Mouse (Mus musculus) liver, embryonic 12.5 days (tissue): ENCODE measurements around the gene Fam160a1. TPM values are rescaled to one million over a fixed set of nuclear protein-coding genes. Genes with fewer than 3 reads are reported as not detected.
A peak's percentile ranks its signal among the peaks of the same experiment; 100 is the strongest.

Experiments
- ATAC-seq: fragments of 200-750 bp; cut with Nextera tagmentation; 2 replicates; pipeline ENCODE4 v1.8.0; 2017; ENCODE audit warnings: moderate number of reproducible peaks, mild to moderate bottlenecking, moderate library complexity
- H3K27ac ChIP-seq: fragments of 300-500 bp; sonication (generic); 2 replicates; pipeline ENCODE4 v1.5.1; 2016; ENCODE audit warnings: mild to moderate bottlenecking
- H3K27me3 ChIP-seq: fragments of 300-500 bp; sonication (generic); replicated peaks from 2 replicates; pipeline ENCODE4 v1.6.1; 2016; ENCODE audit warnings: mild to moderate bottlenecking, moderate library complexity
- H3K36me3 ChIP-seq: fragments of 300-500 bp; sonication (generic); 2 replicates; pipeline ENCODE4 v1.6.1; 2016; ENCODE audit warnings: mild to moderate bottlenecking, moderate library complexity
- H3K4me1 ChIP-seq: fragments of 300-500 bp; sonication (generic); 2 replicates; pipeline ENCODE4 v1.6.1; 2016
- H3K4me2 ChIP-seq: fragments of 300-500 bp; sonication (generic); 2 replicates; pipeline ENCODE4 v1.6.1; 2016; ENCODE audit warnings: mild to moderate bottlenecking, moderate library complexity
- H3K4me3 ChIP-seq: fragments of 300-500 bp; sonication (generic); 2 replicates; pipeline ENCODE4 v1.5.1; 2016; ENCODE audit warnings: mild to moderate bottlenecking, moderate library complexity
- H3K9ac ChIP-seq: fragments of 300-500 bp; sonication (generic); 2 replicates; pipeline ENCODE4 v1.6.1; 2016; ENCODE audit warnings: mild to moderate bottlenecking, moderate library complexity
- H3K9me3 ChIP-seq: fragments of 300-500 bp; sonication (generic); replicated peaks from 2 replicates; pipeline ENCODE4 v1.6.1; 2016; ENCODE audit warnings: mild to moderate bottlenecking, moderate library complexity
- WGBS: fragments of 180-500 bp; shearing (Covaris S2); methylation state at CpG from one replicate; pipeline ENCODE4 v1.1.7; 2016; ENCODE audit not compliant: insufficient replicate concordance; 5-methylcytosine and 5-hydroxymethylcytosine counted together
- polyA plus RNA-seq: library from polyadenylated mRNA; unstranded; fragments of >200 nt; fragmentation: Nextera tagmentation; extraction: Ambion mirVana; gene quantifications from 2 replicates; pipeline ENCODE4 v1.2.1, GENCODE M21; 2016

The Fam160a1 gene
- polyA plus RNA-seq, 1 experiment from 2014 or later, result 0.44 TPM

- Histone ChIP-seq H3K27ac (no peak overlapping the region), H3K9ac (no peak overlapping the region), H3K4me1 (no peaks in the 10 kb centered on the region), H3K9me3 (no peaks in the 10 kb centered on the region), H3K36me3 (no peaks in the 10 kb centered on the region), H3K4me3 (no peak overlapping the region), H3K27me3 (peaks cover 4% of the 10 kb centered on the region; the same call in 1 of the 2 replicates), H3K4me2 (no peak overlapping the region)
- WGBS, result 60% methylated on average over 5 of the region's 5 CpGs
- ATAC-seq, result no peak
Measured at GRCm38 (mm10) chr3:85733939-85734729, 83.0 kb downstream of the Fam160a1 start.

- ATAC-seq, result no peak
- Histone ChIP-seq H3K36me3 (no peaks in the 10 kb centered on the region), H3K27me3 (no peaks in the 10 kb centered on the region), H3K4me3 (no peak overlapping the region), H3K27ac (no peak overlapping the region), H3K4me2 (no peak overlapping the region), H3K4me1 (peaks cover 21% of the 10 kb centered on the region), H3K9me3 (no peaks in the 10 kb centered on the region), H3K9ac (no peak overlapping the region)
- 59% methylated on average over 2 of the region's 2 CpGs for WGBS
Measured at GRCm38 (mm10) chr3:85727171-85727570, 89.9 kb downstream of the Fam160a1 start.

- H3K4me1 ChIP-seq, result peaks cover 21% of the 10 kb centered on the region
- peak overlapping the region; percentile 54; the same call in 1 of the 2 replicates for H3K27ac ChIP-seq
- no peak overlapping the region for H3K4me2 ChIP-seq
- no peaks in the 10 kb centered on the region for H3K9me3 ChIP-seq
- no peaks in the 10 kb centered on the region for H3K27me3 ChIP-seq
- H3K4me3 ChIP-seq, result no peak overlapping the region
- H3K36me3 ChIP-seq, result no peaks in the 10 kb centered on the region
- no peak for ATAC-seq
- 66% methylated on average over 3 of the region's 3 CpGs for WGBS
- H3K9ac ChIP-seq, result no peak overlapping the region
Measured at GRCm38 (mm10) chr3:85725971-85726370, 91.1 kb downstream of the Fam160a1 start.

GRCm38 (mm10) chr3:85725110-85725509 lies 92.0 kb downstream of the Fam160a1 start:
- peak; percentile 100 for ATAC-seq
- H3K4me2 ChIP-seq, result peak overlapping the region; percentile 45
- WGBS, result 19% methylated on average over 2 of the region's 2 CpGs

GRCm38 (mm10) chr3:85722581-85722980 lies 94.5 kb downstream of the Fam160a1 start:
- Histone ChIP-seq H3K4me1 (peaks cover 25% of the 10 kb centered on the region), H3K27ac (no peak overlapping the region), H3K27me3 (no peaks in the 10 kb centered on the region), H3K9me3 (no peaks in the 10 kb centered on the region), H3K36me3 (no peaks in the 10 kb centered on the region), H3K4me2 (no peak overlapping the region), H3K4me3 (no peak overlapping the region), H3K9ac (no peak overlapping the region)
- 81% methylated on average over 6 of the region's 6 CpGs for WGBS
- no peak for ATAC-seq

More at GRCm38 (mm10) chr3:85725110-85725509, 92.0 kb downstream of the Fam160a1 start:
- Histone ChIP-seq H3K4me3 (no peak overlapping the region), H3K4me1 (peaks cover 21% of the 10 kb centered on the region), H3K36me3 (no peaks in the 10 kb centered on the region), H3K27me3 (no peaks in the 10 kb centered on the region), H3K27ac (peak overlapping the region; percentile 78), H3K9me3 (no peaks in the 10 kb centered on the region), H3K9ac (no peak overlapping the region)

GRCm38 (mm10) chr3:85715764-85716297 lies 101.3 kb downstream of the Fam160a1 start:
- Histone ChIP-seq H3K4me2 (no peak overlapping the region), H3K9ac (no peak overlapping the region), H3K9me3 (no peaks in the 10 kb centered on the region), H3K27ac (no peak overlapping the region), H3K4me3 (no peak overlapping the region), H3K4me1 (peaks cover 23% of the 10 kb centered on the region), H3K36me3 (no peaks in the 10 kb centered on the region), H3K27me3 (peaks cover 4% of the 10 kb centered on the region)
- peak; percentile 60 for ATAC-seq
- 64% methylated on average over 4 of the region's 4 CpGs for WGBS

GRCm38 (mm10) chr3:85713936-85714709 lies 103.0 kb downstream of the Fam160a1 start:
- no peak for ATAC-seq
- 60% methylated on average over 7 of the region's 7 CpGs for WGBS

GRCm38 (mm10) chr3:85710695-85711094 lies 106.4 kb downstream of the Fam160a1 start:
- Histone ChIP-seq H3K27ac (no peak overlapping the region), H3K36me3 (no peaks in the 10 kb centered on the region), H3K9me3 (no peaks in the 10 kb centered on the region), H3K9ac (no peak overlapping the region), H3K27me3 (peaks cover 6% of the 10 kb centered on the region), H3K4me2 (no peak overlapping the region), H3K4me1 (peaks cover 18% of the 10 kb centered on the region), H3K4me3 (no peak overlapping the region)
- peak; percentile 49 for ATAC-seq
- WGBS, result 36% methylated on average over 8 of the region's 8 CpGs

More at GRCm38 (mm10) chr3:85713936-85714709, 103.0 kb downstream of the Fam160a1 start:
- peaks cover 27% of the 10 kb centered on the region for H3K4me1 ChIP-seq
- H3K4me3 ChIP-seq, result no peak overlapping the region
- H3K4me2 ChIP-seq, result no peak overlapping the region
- H3K36me3 ChIP-seq, result no peaks in the 10 kb centered on the region
- H3K27ac ChIP-seq, result no peak overlapping the region
- no peak overlapping the region for H3K9ac ChIP-seq
- peaks cover 6% of the 10 kb centered on the region for H3K27me3 ChIP-seq
- no peaks in the 10 kb centered on the region for H3K9me3 ChIP-seq

GRCm38 (mm10) chr3:85707421-85707820 lies 109.7 kb downstream of the Fam160a1 start:
- Histone ChIP-seq H3K9me3 (no peaks in the 10 kb centered on the region), H3K36me3 (no peaks in the 10 kb centered on the region), H3K4me1 (peaks cover 16% of the 10 kb centered on the region; the same call in 1 of the 2 replicates), H3K4me3 (no peak overlapping the region), H3K27ac (no peak overlapping the region), H3K27me3 (peaks cover 6% of the 10 kb centered on the region), H3K9ac (no peak overlapping the region), H3K4me2 (no peak overlapping the region)
- WGBS, result 38% methylated on average over 7 of the region's 7 CpGs
- no peak for ATAC-seq

- no peak for ATAC-seq
- 0 out of 2 replicates have a peak, but pooled peaks cover 3% of the 10 kb centered on the region for H3K27me3 ChIP-seq
Measured at GRCm38 (mm10) chr3:85703141-85703882, 113.8 kb downstream of the Fam160a1 start.

GRCm38 (mm10) chr3:85698496-85698895 lies 118.6 kb downstream of the Fam160a1 start:
- H3K9ac ChIP-seq, result no peak overlapping the region
- no peak overlapping the region for H3K27ac ChIP-seq
- H3K27me3 ChIP-seq, result peaks cover 3% of the 10 kb centered on the region; the same call in 1 of the 2 replicates
- WGBS, result 54% methylated on average over 4 of the region's 4 CpGs
- H3K9me3 ChIP-seq, result no peaks in the 10 kb centered on the region
- H3K4me1 ChIP-seq, result peaks cover 4% of the 10 kb centered on the region; the same call in 1 of the 2 replicates
- no peaks in the 10 kb centered on the region for H3K36me3 ChIP-seq
- no peak overlapping the region for H3K4me3 ChIP-seq
- H3K4me2 ChIP-seq, result no peak overlapping the region
- no peak for ATAC-seq

More at GRCm38 (mm10) chr3:85703141-85703882, 113.8 kb downstream of the Fam160a1 start:
- H3K36me3 ChIP-seq, result no peaks in the 10 kb centered on the region
- H3K4me1 ChIP-seq, result peaks cover 10% of the 10 kb centered on the region; the same call in 1 of the 2 replicates
- H3K4me3 ChIP-seq, result no peak overlapping the region
- H3K9me3 ChIP-seq, result no peaks in the 10 kb centered on the region
- H3K27ac ChIP-seq, result no peak overlapping the region
- H3K9ac ChIP-seq, result no peak overlapping the region
- 40% methylated on average over 6 of the region's 6 CpGs for WGBS
- H3K4me2 ChIP-seq, result no peak overlapping the region
